Mouse (Mus musculus) limb, embryonic 10.5 days (tissue): ENCODE data around the gene Itga10. TPM values are rescaled to one million over a fixed set of nuclear protein-coding genes. Genes with fewer than 3 reads are reported as not detected.

Experiments
- DNase-seq: peaks from one replicate; pipeline ENCODE4 v3.0.0-alpha.2; 2017; ENCODE audit warnings: low spot score
- H3K27ac ChIP-seq: fragments of 300-500 bp; sonication (generic); 2 replicates; pipeline ENCODE4 v1.5.1; 2016; ENCODE audit warnings: mild to moderate bottlenecking
- H3K27me3 ChIP-seq: fragments of 300-500 bp; sonication (generic); 2 replicates; pipeline ENCODE4 v1.6.1; 2016; ENCODE audit warnings: low read depth, mild to moderate bottlenecking; ENCODE audit not compliant: poor library complexity, severe bottlenecking
- H3K36me3 ChIP-seq: fragments of 300-500 bp; sonication (generic); 2 replicates; pipeline ENCODE4 v1.6.1; 2016; ENCODE audit warnings: mild to moderate bottlenecking, moderate library complexity
- H3K4me1 ChIP-seq: fragments of 300-500 bp; sonication (generic); 2 replicates; pipeline ENCODE4 v1.6.1; 2016
- H3K4me3 ChIP-seq: fragments of 300-500 bp; sonication (generic); 2 replicates; pipeline ENCODE4 v1.5.1; 2016; ENCODE audit warnings: mild to moderate bottlenecking, moderate library complexity
- H3K9me3 ChIP-seq: fragments of 300-500 bp; sonication (generic); replicated peaks from 2 replicates; pipeline ENCODE4 v1.6.1; 2016; ENCODE audit warnings: mild to moderate bottlenecking
- WGBS: fragments of 180-500 bp; shearing (Covaris S2); methylation state at CpG from one replicate; pipeline ENCODE4 v1.1.7; 2016; 5-methylcytosine and 5-hydroxymethylcytosine counted together
- polyA plus RNA-seq: library from polyadenylated mRNA; unstranded; fragments of >200 nt; fragmentation: Nextera tagmentation; extraction: Ambion mirVana; gene quantifications from 2 replicates; pipeline ENCODE4 v1.2.1, GENCODE M21; 2016

The Itga10 gene
- polyA plus RNA-seq, 1 experiment from 2014 or later: 0.58 TPM

GRCm38 (mm10) chr3:96693579-96693978, 48.2 kb downstream of the Itga10 start:
- WGBS: 89% methylated on average over 1 of the region's 1 CpGs
- Histone ChIP-seq H3K36me3 (no peaks in the 10 kb centered on the region), H3K27me3 (peaks cover 16% of the 10 kb centered on the region), H3K4me1 (peaks cover 28% of the 10 kb centered on the region), H3K9me3 (no peaks in the 10 kb centered on the region), H3K27ac (no peak overlapping the region), H3K4me3 (no peak overlapping the region)
- no peak for DNase-seq

- Histone ChIP-seq H3K27me3 (no peaks in the 10 kb centered on the region), H3K4me3 (peak within 1 kb of the TSS; percentile 95), H3K9me3 (no peaks in the 10 kb centered on the region), H3K36me3 (peaks cover 21% of the 10 kb centered on the region), H3K4me1 (peaks cover 38% of the 10 kb centered on the region), H3K27ac (peak within 1 kb of the TSS; percentile 98)
- peak; percentile 85 for DNase-seq
- WGBS: under 1% methylated on average over 35 of the region's 35 CpGs
Observed at GRCm38 (mm10) chr3:96696198-96696765, 50.9 kb downstream of the Itga10 start, which contains the start of gene Pias3. Gene Pias3 (plus strand): TSS chr3:96696384.

GRCm38 (mm10) chr3:96696766-96697732, 51.7 kb downstream of the Itga10 start:
- peak overlapping the region; percentile 95 for H3K4me3 ChIP-seq
- no peaks in the 10 kb centered on the region for H3K27me3 ChIP-seq
- peaks cover 29% of the 10 kb centered on the region for H3K36me3 ChIP-seq
- H3K4me1 ChIP-seq: peaks cover 40% of the 10 kb centered on the region
- peak overlapping the region; percentile 98 for H3K27ac ChIP-seq
- no peaks in the 10 kb centered on the region for H3K9me3 ChIP-seq
- DNase-seq: peak; percentile 92
- WGBS: 1% methylated on average over 85 of the region's 85 CpGs

GRCm38 (mm10) chr3:96698993-96699690, 53.8 kb downstream of the Itga10 start:
- DNase-seq: no peak
- no peak overlapping the region for H3K4me3 ChIP-seq
- H3K9me3 ChIP-seq: no peaks in the 10 kb centered on the region
- peaks cover 35% of the 10 kb centered on the region for H3K4me1 ChIP-seq
- H3K27me3 ChIP-seq: no peaks in the 10 kb centered on the region
- H3K27ac ChIP-seq: no peak overlapping the region
- H3K36me3 ChIP-seq: peaks cover 48% of the 10 kb centered on the region
- WGBS: 24% methylated on average over 19 of the region's 19 CpGs

GRCm38 (mm10) chr3:96700376-96700775, 55.0 kb downstream of the Itga10 start:
- Histone ChIP-seq H3K27me3 (no peaks in the 10 kb centered on the region), H3K27ac (no peak overlapping the region), H3K36me3 (peaks cover 61% of the 10 kb centered on the region), H3K4me3 (no peak overlapping the region), H3K4me1 (peaks cover 35% of the 10 kb centered on the region), H3K9me3 (no peaks in the 10 kb centered on the region)
- 62% methylated on average over 7 of the region's 7 CpGs for WGBS
- no peak for DNase-seq

- Histone ChIP-seq H3K4me3 (no peak overlapping the region), H3K4me1 (peaks cover 28% of the 10 kb centered on the region), H3K27ac (no peak overlapping the region), H3K27me3 (no peaks in the 10 kb centered on the region), H3K36me3 (peaks cover 67% of the 10 kb centered on the region), H3K9me3 (no peaks in the 10 kb centered on the region)
- no peak for DNase-seq
- WGBS: 91% methylated on average over 4 of the region's 4 CpGs
Observed at GRCm38 (mm10) chr3:96701003-96701402, 55.6 kb downstream of the Itga10 start.

GRCm38 (mm10) chr3:96704778-96705177, 59.4 kb downstream of the Itga10 start:
- H3K36me3 ChIP-seq: peaks cover 71% of the 10 kb centered on the region
- 70% methylated on average over 11 of the region's 11 CpGs for WGBS

GRCm38 (mm10) chr3:96706217-96706616, 60.8 kb downstream of the Itga10 start:
- Histone ChIP-seq H3K4me1 (peaks cover 14% of the 10 kb centered on the region), H3K27me3 (peaks cover 17% of the 10 kb centered on the region), H3K27ac (no peak overlapping the region), H3K9me3 (no peaks in the 10 kb centered on the region), H3K4me3 (no peak overlapping the region), H3K36me3 (peaks cover 71% of the 10 kb centered on the region)
- 94% methylated on average over 11 of the region's 11 CpGs for WGBS
- DNase-seq: no peak

More at GRCm38 (mm10) chr3:96704778-96705177, 59.4 kb downstream of the Itga10 start:
- Histone ChIP-seq H3K27me3 (peaks cover 17% of the 10 kb centered on the region), H3K27ac (no peak overlapping the region), H3K9me3 (no peaks in the 10 kb centered on the region), H3K4me3 (no peak overlapping the region), H3K4me1 (peaks cover 18% of the 10 kb centered on the region)
- no peak for DNase-seq

- 72% methylated on average over 7 of the region's 7 CpGs for WGBS
- DNase-seq: no peak
- peaks cover 71% of the 10 kb centered on the region for H3K36me3 ChIP-seq
- no peaks in the 10 kb centered on the region for H3K9me3 ChIP-seq
- no peak overlapping the region for H3K4me3 ChIP-seq
- H3K4me1 ChIP-seq: peaks cover 13% of the 10 kb centered on the region
- H3K27ac ChIP-seq: no peak overlapping the region
- peaks cover 17% of the 10 kb centered on the region for H3K27me3 ChIP-seq
Observed at GRCm38 (mm10) chr3:96706984-96707383, 61.6 kb downstream of the Itga10 start.

- H3K27ac ChIP-seq: peak within 1 kb of the TSS; percentile 78
- peak within 1 kb of the TSS; percentile 64 for H3K4me3 ChIP-seq
- peak; percentile 92 for DNase-seq
- H3K9me3 ChIP-seq: no peaks in the 10 kb centered on the region
- H3K36me3 ChIP-seq: peaks cover 72% of the 10 kb centered on the region
- H3K27me3 ChIP-seq: peaks cover 17% of the 10 kb centered on the region
- peaks cover 12% of the 10 kb centered on the region for H3K4me1 ChIP-seq
- 5% methylated on average over 42 of the region's 42 CpGs for WGBS
Observed at GRCm38 (mm10) chr3:96707903-96708683, 62.7 kb downstream of the Itga10 start, which contains the start of gene Nudt17. Gene Nudt17 (minus strand): TSS chr3:96708562.

GRCm38 (mm10) chr3:96708684-96709064, 63.3 kb downstream of the Itga10 start:
- H3K4me3 ChIP-seq: peak overlapping the region; percentile 64; the same call in 1 of the 2 replicates
- no peak overlapping the region for H3K27ac ChIP-seq
- peaks cover 12% of the 10 kb centered on the region for H3K4me1 ChIP-seq
- peaks cover 17% of the 10 kb centered on the region for H3K27me3 ChIP-seq
- peaks cover 72% of the 10 kb centered on the region for H3K36me3 ChIP-seq
- no peaks in the 10 kb centered on the region for H3K9me3 ChIP-seq
- DNase-seq: no peak
- WGBS: 55% methylated on average over 2 of the region's 2 CpGs
